Mouse (Mus musculus) spleen, adult 2 months (tissue): ENCODE results near the gene Gm11444.

Source experiments
- CTCF ChIP-seq: fragments of 200-500 bp; IDR thresholded peaks from 2 replicates; pipeline ENCODE4 v1.5.1; 2011; ENCODE audit warnings: mild to moderate bottlenecking, inconsistent platforms; ENCODE audit not compliant: insufficient read depth, insufficient read length, insufficient replicate concordance; ENCODE audit errors: extremely low read depth
- POLR2A ChIP-seq: fragments of 200-500 bp; IDR thresholded peaks from 2 replicates; pipeline ENCODE4 v1.6.1; 2011; ENCODE audit warnings: low read depth, low read length, inconsistent platforms

DNA sequence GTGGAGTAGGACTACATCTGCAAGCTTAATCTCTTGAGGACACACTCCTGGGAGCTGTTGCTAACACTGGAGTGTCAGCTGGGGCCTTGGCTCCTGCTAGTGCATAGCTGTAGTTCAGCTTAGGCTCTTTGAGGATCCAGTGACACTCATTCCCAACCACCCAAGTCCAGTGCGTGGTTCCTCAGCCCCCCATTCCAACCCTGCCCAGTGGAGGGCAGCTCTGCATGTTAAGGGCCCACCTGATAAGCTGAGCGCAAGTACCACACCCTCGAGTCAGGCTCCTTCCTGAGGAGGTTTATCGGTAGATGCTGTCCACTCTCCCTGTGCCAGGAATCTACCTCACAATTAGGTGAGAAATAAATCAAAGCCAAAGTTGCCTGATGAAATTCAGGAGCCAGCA lies 50.7 kb downstream of the Gm11444 start:
- TF ChIP-seq CTCF: no peak
- no peak for TF ChIP-seq POLR2A
